Mouse (Mus musculus) C2C12 (cell line): ENCODE measurements at regions not wholly inside any gene's neighbourhood (a gene's known extent, or its start where the extent isn't known, plus 50 kb on each side); places are given as distances from the start of the nearest gene placed in this dataset.

Experiments
- CTCF ChIP-seq: IDR thresholded peaks from one replicate; pipeline ENCODE4 v1.5.1; 2011; ENCODE audit not compliant: control insufficient read depth, insufficient read depth, insufficient read length
- MAX ChIP-seq: IDR thresholded peaks from one replicate; pipeline ENCODE4 v1.6.1; 2011; ENCODE audit warnings: mild to moderate bottlenecking, control low read depth
- USF1 ChIP-seq: IDR thresholded peaks from one replicate; pipeline ENCODE4 v1.6.1; 2011; ENCODE audit warnings: low read depth, mild to moderate bottlenecking, control low read depth, moderate library complexity

GRCm38 (mm10) chr10:95009081-95009480, 64.4 kb upstream of the Plxnc1 start:
- no peak for TF ChIP-seq CTCF
- no peak for TF ChIP-seq MAX
- TF ChIP-seq USF1: no peak
